Mouse (Mus musculus): ENCODE results near the gene Gtf3c1. TPM values are rescaled to one million over a fixed set of nuclear protein-coding genes. Genes with fewer than 3 reads are reported as not detected.

Gene Gtf3c1
- polyA plus RNA-seq, 1 experiment from 2014 or later, result 30.5 TPM

- Histone ChIP-seq H3K4me3 (ENCODE audit: low read length) (no peak overlapping the region), H3K9ac (ENCODE audit: low read length) (no peak overlapping the region), H3K4me1 (replicated peaks; ENCODE audit: control insufficient read depth, insufficient read depth, low read length) (no peaks in the 10 kb centered on the region), H3K4me2 (ENCODE audit: low read depth, low read length) (no peak overlapping the region), H3K27ac (ENCODE audit: low read length) (no peak overlapping the region), H3K36me3 (ENCODE audit: control insufficient read depth, insufficient read depth, low read length) (no peaks in the 10 kb centered on the region), H3K9me3 (ENCODE audit: control insufficient read depth, low read length) (no peaks in the 10 kb centered on the region), H3K27me3 (ENCODE audit: control insufficient read depth, insufficient read depth, low read depth, low read length) (no peaks in the 10 kb centered on the region; the same call in 1 of the 2 replicates)
- WGBS, result 62% methylated on average over 5 of the region's 5 CpGs
- ATAC-seq (ENCODE audit: low read depth), result no peak
Measured at GRCm38 (mm10) chr7:125613579-125613978, 94.0 kb downstream of the Gtf3c1 start.

GRCm38 (mm10) chr7:125608183-125608688 is 99.3 kb downstream of the Gtf3c1 start:
- whole genome bisulfite sequencing, result 74% methylated on average over 4 of the region's 4 CpGs
- H3K36me3 ChIP-seq (ENCODE audit: control insufficient read depth, insufficient read depth, low read length), result no peaks in the 10 kb centered on the region
- no peaks in the 10 kb centered on the region for H3K9me3 ChIP-seq (ENCODE audit: control insufficient read depth, low read length)
- no peak for ATAC-seq (ENCODE audit: low read depth)
- H3K27ac ChIP-seq (ENCODE audit: low read length), result no peak overlapping the region
- peaks cover 13% of the 10 kb centered on the region for H3K4me1 ChIP-seq (replicated peaks; ENCODE audit: control insufficient read depth, insufficient read depth, low read length)
- no peak overlapping the region for H3K4me3 ChIP-seq (ENCODE audit: low read length)
- H3K27me3 ChIP-seq (ENCODE audit: control insufficient read depth, insufficient read depth, low read depth, low read length), result no peaks in the 10 kb centered on the region
- no peak overlapping the region for H3K4me2 ChIP-seq (ENCODE audit: low read depth, low read length)
- no peak overlapping the region for H3K9ac ChIP-seq (ENCODE audit: low read length)

- Histone ChIP-seq H3K4me1 (replicated peaks; ENCODE audit: control insufficient read depth, insufficient read depth, low read length) (peaks cover 13% of the 10 kb centered on the region), H3K27ac (ENCODE audit: low read length) (no peak overlapping the region), H3K9ac (ENCODE audit: low read length) (no peak overlapping the region), H3K36me3 (ENCODE audit: control insufficient read depth, insufficient read depth, low read length) (no peaks in the 10 kb centered on the region), H3K4me2 (ENCODE audit: low read depth, low read length) (no peak overlapping the region), H3K27me3 (ENCODE audit: control insufficient read depth, insufficient read depth, low read depth, low read length) (no peaks in the 10 kb centered on the region), H3K4me3 (ENCODE audit: low read length) (no peak overlapping the region), H3K9me3 (ENCODE audit: control insufficient read depth, low read length) (no peaks in the 10 kb centered on the region)
- 47% methylated on average over 6 of the region's 6 CpGs for WGBS
- ATAC-seq (ENCODE audit: low read depth), result no peak
Measured at GRCm38 (mm10) chr7:125607384-125608182, 100.0 kb downstream of the Gtf3c1 start.

- Histone ChIP-seq H3K9ac (ENCODE audit: low read length) (no peak overlapping the region), H3K27me3 (ENCODE audit: control insufficient read depth, insufficient read depth, low read depth, low read length) (no peaks in the 10 kb centered on the region), H3K4me1 (replicated peaks; ENCODE audit: control insufficient read depth, insufficient read depth, low read length) (peaks cover 13% of the 10 kb centered on the region), H3K4me2 (ENCODE audit: low read depth, low read length) (no peak overlapping the region), H3K36me3 (ENCODE audit: control insufficient read depth, insufficient read depth, low read length) (no peaks in the 10 kb centered on the region), H3K27ac (ENCODE audit: low read length) (peak overlapping the region; percentile 62; the same call in 1 of the 2 replicates), H3K4me3 (ENCODE audit: low read length) (no peak overlapping the region), H3K9me3 (ENCODE audit: control insufficient read depth, low read length) (no peaks in the 10 kb centered on the region)
- 68% methylated on average over 2 of the region's 2 CpGs for WGBS
- peak; percentile 64 for ATAC-seq (ENCODE audit: low read depth)
Measured at GRCm38 (mm10) chr7:125606265-125607164, 101.1 kb downstream of the Gtf3c1 start.

GRCm38 (mm10) chr7:125605725-125606139 is 101.8 kb downstream of the Gtf3c1 start:
- no peaks in the 10 kb centered on the region for H3K27me3 ChIP-seq (ENCODE audit: control insufficient read depth, insufficient read depth, low read depth, low read length)
- WGBS, result 26% methylated on average over 4 of the region's 4 CpGs
- H3K27ac ChIP-seq (ENCODE audit: low read length), result peak overlapping the region; percentile 62
- H3K9ac ChIP-seq (ENCODE audit: low read length), result no peak overlapping the region
- H3K4me3 ChIP-seq (ENCODE audit: low read length), result no peak overlapping the region
- H3K4me2 ChIP-seq (ENCODE audit: low read depth, low read length), result no peak overlapping the region
- peaks cover 14% of the 10 kb centered on the region for H3K4me1 ChIP-seq (replicated peaks; ENCODE audit: control insufficient read depth, insufficient read depth, low read length)
- no peaks in the 10 kb centered on the region for H3K9me3 ChIP-seq (ENCODE audit: control insufficient read depth, low read length)
- no peaks in the 10 kb centered on the region for H3K36me3 ChIP-seq (ENCODE audit: control insufficient read depth, insufficient read depth, low read length)
- peak; percentile 10; the same call in 1 of the 2 replicates for ATAC-seq (ENCODE audit: low read depth)

GRCm38 (mm10) chr7:125604362-125605319 is 102.9 kb downstream of the Gtf3c1 start:
- Histone ChIP-seq H3K36me3 (ENCODE audit: control insufficient read depth, insufficient read depth, low read length) (no peaks in the 10 kb centered on the region), H3K27ac (ENCODE audit: low read length) (no peak overlapping the region), H3K4me2 (ENCODE audit: low read depth, low read length) (no peak overlapping the region), H3K9me3 (ENCODE audit: control insufficient read depth, low read length) (no peaks in the 10 kb centered on the region), H3K9ac (ENCODE audit: low read length) (no peak overlapping the region), H3K4me3 (ENCODE audit: low read length) (no peak overlapping the region), H3K27me3 (ENCODE audit: control insufficient read depth, insufficient read depth, low read depth, low read length) (no peaks in the 10 kb centered on the region), H3K4me1 (replicated peaks; ENCODE audit: control insufficient read depth, insufficient read depth, low read length) (peaks cover 18% of the 10 kb centered on the region)
- 69% methylated on average over 12 of the region's 12 CpGs for WGBS
- no peak for ATAC-seq (ENCODE audit: low read depth)

- H3K9me3 ChIP-seq (ENCODE audit: control insufficient read depth, low read length), result no peaks in the 10 kb centered on the region
- no peaks in the 10 kb centered on the region for H3K27me3 ChIP-seq (ENCODE audit: control insufficient read depth, insufficient read depth, low read depth, low read length)
- no peak within 1 kb of the TSS for H3K27ac ChIP-seq (ENCODE audit: low read length)
- H3K4me1 ChIP-seq (replicated peaks; ENCODE audit: control insufficient read depth, insufficient read depth, low read length), result peaks cover 18% of the 10 kb centered on the region
- no peak within 1 kb of the TSS for H3K4me3 ChIP-seq (ENCODE audit: low read length)
- WGBS, result 60% methylated on average over 11 of the region's 11 CpGs
- H3K4me2 ChIP-seq (ENCODE audit: low read depth, low read length), result no peak within 1 kb of the TSS
- ATAC-seq (ENCODE audit: low read depth), result no peak
- no peaks in the 10 kb centered on the region for H3K36me3 ChIP-seq (ENCODE audit: control insufficient read depth, insufficient read depth, low read length)
- no peak within 1 kb of the TSS for H3K9ac ChIP-seq (ENCODE audit: low read length)
Measured at GRCm38 (mm10) chr7:125603185-125603631, 104.4 kb downstream of the Gtf3c1 start, which contains the start of gene Il21r. Gene Il21r (plus strand): TSS chr7:125603429.

GRCm38 (mm10) chr7:125601821-125602448 is 105.6 kb downstream of the Gtf3c1 start:
- 57% methylated on average over 11 of the region's 11 CpGs for WGBS

More at GRCm38 (mm10) chr7:125601821-125602448, 105.6 kb downstream of the Gtf3c1 start:
- H3K4me3 ChIP-seq (ENCODE audit: low read length), result no peak overlapping the region
- no peaks in the 10 kb centered on the region for H3K9me3 ChIP-seq (ENCODE audit: control insufficient read depth, low read length)
- no peak overlapping the region for H3K27ac ChIP-seq (ENCODE audit: low read length)
- H3K27me3 ChIP-seq (ENCODE audit: control insufficient read depth, insufficient read depth, low read depth, low read length), result no peaks in the 10 kb centered on the region
- no peaks in the 10 kb centered on the region for H3K36me3 ChIP-seq (ENCODE audit: control insufficient read depth, insufficient read depth, low read length)
- no peak overlapping the region for H3K9ac ChIP-seq (ENCODE audit: low read length)
- H3K4me1 ChIP-seq (replicated peaks; ENCODE audit: control insufficient read depth, insufficient read depth, low read length), result peaks cover 18% of the 10 kb centered on the region
- ATAC-seq (ENCODE audit: low read depth), result no peak
- H3K4me2 ChIP-seq (ENCODE audit: low read depth, low read length), result no peak overlapping the region
